Mouse (Mus musculus): ENCODE measurements around the gene Henmt1.

DNA sequence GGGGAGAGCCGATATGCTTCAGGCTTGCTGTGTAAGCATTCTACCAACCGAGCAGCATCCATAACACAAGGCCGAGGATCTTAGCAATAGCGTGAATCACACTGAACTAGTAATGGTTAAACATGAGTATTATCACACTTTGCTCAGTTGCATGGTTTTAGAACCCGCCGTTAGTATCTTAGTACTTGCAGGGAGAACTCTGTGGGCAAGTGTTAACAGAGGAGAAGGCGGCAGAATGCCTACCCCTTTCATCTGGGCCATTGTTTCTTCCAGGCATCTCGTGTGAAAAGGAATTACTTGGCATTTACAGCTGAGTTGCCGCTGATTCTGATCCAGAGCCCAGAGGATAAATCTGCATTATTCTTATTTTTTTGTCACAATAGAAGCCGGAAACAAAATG is 1.3 kb downstream of the Henmt1 start:
- no peak for TF ChIP-seq POLR2A (IDR thresholded peaks at IDR 0.05; ENCODE audit: control insufficient read depth, extremely low read depth, insufficient read depth, low read length, poor library complexity)
- TF ChIP-seq CTCF (IDR thresholded peaks at IDR 0.05; ENCODE audit: borderline replicate concordance, control insufficient read depth, extremely low read depth, insufficient read depth, low read length, poor library complexity), result no peak
